Mouse (Mus musculus): ENCODE data around the gene Ctnnd2.

The Ctnnd2 gene

DNA sequence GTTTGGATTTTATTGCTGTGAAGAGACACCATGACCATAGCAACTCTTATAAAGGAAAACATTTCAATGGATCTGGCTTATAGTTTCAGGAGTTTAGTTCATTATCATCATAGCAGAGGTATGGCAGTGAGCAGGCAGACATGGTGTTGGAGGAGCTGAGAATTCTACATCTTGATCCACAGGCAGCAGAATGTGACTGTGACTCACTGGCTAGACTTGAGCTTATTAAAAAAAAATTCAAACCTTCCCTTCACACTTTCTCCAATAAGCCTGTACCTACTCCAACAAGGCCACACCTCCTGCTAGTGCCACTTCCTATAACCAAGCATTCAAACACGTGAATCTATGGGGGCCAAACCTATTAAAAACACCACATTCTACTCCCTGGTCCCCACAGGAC is 703.1 kb downstream of the Ctnnd2 start:
- no peak for DNase-seq (ENCODE audit: low spot score in 2 of 2)

DNA sequence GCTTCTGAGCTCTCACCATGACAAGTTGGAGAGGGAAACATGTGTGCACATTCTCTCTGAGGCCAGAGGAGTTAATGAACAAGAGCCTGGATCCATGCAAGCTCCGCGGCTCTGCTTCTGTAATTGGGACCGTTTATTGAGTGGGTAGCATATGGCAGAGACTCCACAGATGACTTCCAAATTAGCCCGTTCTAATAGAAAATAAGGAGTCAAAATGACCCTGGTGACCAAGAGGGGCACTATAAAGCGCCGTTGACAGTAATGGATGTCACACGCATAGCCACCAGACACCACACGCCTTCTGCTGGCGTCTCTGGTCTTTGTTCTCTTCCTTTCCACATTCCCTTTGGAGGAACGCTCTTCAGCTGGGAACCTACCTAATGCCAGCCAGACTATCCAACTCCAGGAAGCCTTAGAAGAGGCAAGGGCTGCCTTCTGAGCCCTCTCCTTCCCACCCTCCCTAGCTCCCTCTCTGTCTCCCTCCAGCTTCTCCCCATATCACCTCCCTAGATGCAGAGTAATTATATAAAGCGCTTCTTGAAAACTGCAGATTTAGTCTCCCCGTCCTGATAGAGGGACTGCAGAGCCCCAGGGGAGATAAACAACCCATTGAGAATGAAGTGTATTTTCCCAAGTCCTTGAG is 712.4 kb downstream of the Ctnnd2 start:
- no peak for DNase-seq (ENCODE audit: low spot score in 2 of 2)

DNA sequence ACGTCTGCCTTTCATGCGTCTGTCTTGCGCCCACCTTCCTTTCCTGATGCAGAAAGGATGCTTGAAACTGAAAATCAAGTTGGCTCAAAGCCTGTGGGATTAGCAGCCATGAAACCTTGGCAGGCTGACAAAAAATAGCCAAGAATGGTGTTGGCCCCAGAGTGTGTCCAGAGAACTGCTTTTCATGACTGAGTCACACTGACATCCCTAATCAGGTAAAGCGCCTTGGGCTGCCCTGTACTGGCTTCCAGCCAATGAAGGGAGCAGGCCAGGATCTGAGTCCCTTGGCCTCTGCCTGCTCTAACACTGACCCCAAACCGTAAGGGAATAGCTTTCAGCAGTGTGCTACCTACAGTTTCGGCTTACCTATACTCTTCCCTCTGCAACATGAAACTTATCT is 713.0 kb downstream of the Ctnnd2 start:
- no peak for DNase-seq (ENCODE audit: low spot score in 2 of 2)

DNA sequence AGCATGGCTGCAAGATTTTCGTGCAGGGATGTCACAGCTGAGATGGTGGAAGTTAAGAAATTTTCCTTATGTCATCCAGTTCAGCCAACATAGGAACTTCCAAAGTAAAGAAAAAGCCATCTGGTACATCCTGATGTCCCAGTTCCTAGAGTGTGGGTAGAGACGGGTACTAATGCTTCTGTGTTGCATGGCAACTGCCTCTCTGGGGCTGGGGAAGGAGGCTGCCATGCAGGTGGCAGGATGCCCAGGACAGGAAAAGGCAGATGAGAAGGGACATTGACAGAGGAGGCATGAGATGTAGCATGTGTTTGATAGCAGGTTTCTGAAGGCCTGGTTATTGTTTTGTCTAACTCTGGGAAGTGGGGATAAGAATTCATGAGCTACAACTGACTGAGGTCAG is 715.2 kb downstream of the Ctnnd2 start:
- DNase-seq (ENCODE audit: low spot score in 2 of 2): no peak

DNA sequence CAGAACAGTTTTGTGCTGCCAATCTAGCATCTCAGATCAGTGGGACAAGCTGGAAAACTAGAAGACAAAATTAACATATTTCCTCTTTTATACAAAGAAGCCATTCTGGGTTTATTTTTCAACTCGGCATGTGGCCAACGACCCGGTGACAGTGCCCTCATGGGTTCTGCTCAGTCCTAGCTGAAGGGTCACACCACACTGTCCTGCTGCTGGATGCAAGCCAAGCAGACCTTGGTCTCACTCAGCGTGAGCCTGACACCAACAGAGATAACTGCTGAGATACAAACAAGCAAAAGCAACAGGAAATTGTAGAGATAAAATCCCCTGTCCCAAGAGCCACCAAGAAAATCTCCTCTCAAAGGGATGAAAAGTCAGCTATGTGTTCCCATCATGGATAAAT is 719.6 kb downstream of the Ctnnd2 start:
- DNase-seq (ENCODE audit: low spot score in 2 of 2): no peak

DNA sequence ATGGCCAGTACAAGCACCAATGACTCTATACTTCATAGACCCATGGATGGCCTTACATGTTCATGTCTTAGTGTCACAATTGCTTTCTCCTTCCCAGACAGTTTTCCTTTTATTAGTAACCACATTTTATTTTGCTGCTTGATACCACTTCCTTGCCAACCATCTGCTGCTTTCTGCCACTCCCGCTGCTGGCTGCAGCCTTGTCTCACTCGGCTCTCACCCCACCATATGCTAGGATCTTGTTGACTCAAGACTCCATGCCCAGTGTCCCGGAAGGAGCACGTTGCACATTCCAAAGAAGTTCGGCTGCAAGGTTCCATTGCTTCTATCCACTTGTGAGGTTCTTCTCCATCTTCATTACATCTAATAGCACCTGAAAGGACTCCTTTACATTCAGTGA is 722.7 kb downstream of the Ctnnd2 start:
- no peak for DNase-seq (ENCODE audit: low spot score in 2 of 2)

DNA sequence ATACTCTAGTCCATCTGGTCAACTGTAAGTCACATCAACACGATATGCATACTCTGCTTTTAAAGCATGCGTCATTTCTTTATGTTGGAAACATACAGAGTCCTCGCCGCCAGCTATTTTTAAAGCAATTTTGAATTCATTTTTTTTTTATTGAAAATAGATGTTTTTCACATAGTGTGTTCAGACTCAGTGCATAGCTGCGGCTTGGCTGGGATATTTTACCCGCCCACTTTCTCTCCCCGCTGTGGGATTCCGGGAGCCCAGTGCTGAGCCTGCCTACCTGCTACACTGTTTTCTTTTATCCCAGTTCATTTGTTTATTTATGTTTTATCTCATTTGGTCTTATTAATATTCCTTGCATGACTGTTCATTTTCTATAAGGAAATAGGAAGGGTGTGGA is 724.9 kb downstream of the Ctnnd2 start:
- no peak for DNase-seq (ENCODE audit: low spot score in 2 of 2)

DNA sequence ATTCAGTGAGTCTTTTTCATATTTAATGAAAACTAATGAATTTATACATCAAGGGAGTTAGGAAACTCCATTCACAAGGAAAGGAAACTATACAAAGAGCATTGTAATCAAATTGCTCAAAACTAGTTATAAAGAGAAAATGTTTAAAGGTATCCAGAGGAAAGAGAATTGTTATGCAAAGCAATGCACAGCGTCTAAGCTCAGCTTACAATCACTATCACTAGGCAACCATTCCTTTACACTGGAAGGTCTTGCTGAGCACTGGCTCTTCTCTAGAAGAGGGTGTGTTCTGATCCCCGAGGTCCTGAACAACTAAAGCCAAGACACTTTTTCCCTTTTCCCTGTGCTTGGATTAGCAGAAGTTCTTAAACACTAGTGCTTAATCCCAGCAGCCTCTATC is 735.6 kb downstream of the Ctnnd2 start:
- no peak for DNase-seq (ENCODE audit: low spot score in 2 of 2)

DNA sequence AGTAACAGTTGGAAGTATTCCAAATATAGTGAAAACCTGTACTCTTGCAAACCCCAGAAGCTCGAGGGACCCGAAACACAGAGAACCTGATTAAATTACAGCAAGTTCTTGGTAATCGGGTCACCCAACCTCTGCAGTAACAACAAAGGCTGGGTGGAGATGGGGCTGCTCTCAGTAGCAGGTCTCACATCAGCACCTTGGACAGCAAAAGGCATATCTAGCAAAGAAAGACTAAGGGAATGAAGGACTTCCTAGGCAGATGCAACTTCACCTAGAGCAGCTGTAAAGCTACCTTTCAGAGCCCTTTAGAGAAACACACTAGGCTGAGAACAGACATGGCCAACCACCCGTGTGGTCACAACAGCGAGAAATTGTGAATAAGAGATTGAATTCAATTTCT is 741.0 kb downstream of the Ctnnd2 start:
- no peak for DNase-seq (ENCODE audit: low spot score in 2 of 2)

DNA sequence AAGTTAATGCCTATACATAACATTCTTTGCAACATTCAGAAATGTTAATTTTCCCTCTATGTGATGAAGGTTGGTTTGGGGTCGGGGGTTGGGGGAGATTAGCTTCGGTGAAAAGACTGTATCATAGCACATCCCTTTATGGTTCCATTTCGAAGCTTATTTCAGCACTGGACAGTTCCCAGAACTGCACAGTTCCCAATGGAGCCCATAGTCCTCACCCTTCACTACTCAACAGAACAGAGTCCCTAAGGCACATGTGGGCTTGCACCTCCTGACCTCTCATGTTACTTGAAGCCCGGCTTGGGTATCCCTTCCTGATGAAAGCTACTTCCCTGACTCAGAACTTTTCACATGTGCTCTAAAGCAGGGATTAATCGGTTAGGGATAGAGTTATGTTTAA is 753.4 kb downstream of the Ctnnd2 start:
- DNase-seq (ENCODE audit: low spot score in 2 of 2): no peak

DNA sequence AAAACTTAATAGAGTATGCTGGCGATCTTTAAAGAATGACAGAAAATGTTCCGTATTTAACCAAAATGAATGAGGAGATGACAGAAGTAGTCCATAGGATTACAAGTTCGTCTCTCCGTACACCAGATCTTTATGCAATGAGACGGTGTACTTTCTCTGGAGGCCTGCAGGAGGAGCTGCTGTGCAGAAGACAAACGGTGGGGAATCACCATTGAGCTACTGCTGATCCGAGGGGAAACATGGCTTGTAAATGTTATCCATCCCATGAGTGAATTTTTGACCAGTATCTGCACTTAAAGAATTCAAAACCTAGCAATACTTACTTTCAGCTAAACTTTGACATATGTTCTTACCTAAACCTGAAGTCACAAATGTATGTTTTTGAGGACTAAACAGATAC is 755.2 kb downstream of the Ctnnd2 start:
- no peak for DNase-seq (ENCODE audit: low spot score in 2 of 2)

DNA sequence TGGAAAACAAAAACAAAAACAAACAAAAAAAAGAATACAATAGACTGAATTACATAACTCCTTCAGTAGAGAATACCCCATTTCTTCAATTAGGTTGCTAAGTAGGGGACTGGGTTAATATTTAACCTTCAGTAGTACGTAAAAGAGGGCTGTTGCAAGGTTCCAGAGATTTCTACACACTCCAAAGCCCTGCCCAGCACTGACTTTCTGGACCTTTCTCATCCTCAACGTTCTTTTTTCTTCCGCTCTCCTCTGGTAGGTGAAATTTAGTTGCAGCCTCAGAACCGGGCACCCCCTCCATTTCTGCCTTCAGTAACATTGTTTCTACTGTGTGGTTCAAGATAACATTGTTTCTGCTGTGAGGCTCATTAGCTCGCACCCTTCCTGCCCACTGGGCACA is 759.5 kb downstream of the Ctnnd2 start:
- no peak for DNase-seq (ENCODE audit: low spot score in 2 of 2)

DNA sequence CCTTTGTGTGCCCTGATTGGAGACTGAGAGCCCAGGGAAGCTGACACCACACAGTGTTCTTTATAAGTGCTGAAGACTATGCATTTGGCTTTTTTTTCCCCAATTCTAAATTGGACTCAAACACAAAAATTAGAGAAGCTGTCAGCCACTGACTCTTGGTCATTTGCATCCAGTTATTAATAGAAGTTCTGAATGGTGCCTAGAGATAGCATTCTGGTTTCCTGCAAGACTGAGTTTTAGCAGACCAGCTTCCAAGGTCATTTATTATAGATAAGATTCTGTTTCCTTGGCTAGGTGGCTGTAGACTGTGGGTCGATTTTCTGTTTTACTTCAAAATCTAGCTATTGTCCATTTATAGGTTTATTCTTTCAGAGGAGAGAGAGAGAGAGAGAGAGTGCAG is 773.5 kb downstream of the Ctnnd2 start:
- no peak for DNase-seq (ENCODE audit: low spot score in 2 of 2)

DNA sequence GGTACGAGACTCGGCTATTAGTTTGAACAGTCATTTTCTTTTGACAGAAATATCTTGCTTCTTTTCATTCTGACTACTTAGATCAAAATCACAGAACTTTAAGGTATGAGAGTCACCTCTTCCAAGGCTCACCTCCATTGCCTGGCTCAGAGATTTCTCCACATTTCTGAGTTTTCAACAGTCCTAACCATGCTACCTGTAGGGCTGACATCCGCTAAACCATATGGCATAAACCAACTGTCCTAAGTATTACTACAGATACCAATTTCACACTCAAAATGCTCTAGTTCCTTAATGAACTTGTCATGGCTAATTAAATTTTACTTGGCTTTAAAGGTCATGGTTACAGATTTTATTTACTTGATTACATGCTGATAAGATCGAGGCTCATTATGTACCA is 786.1 kb downstream of the Ctnnd2 start:
- no peak for DNase-seq (ENCODE audit: low spot score in 2 of 2)

DNA sequence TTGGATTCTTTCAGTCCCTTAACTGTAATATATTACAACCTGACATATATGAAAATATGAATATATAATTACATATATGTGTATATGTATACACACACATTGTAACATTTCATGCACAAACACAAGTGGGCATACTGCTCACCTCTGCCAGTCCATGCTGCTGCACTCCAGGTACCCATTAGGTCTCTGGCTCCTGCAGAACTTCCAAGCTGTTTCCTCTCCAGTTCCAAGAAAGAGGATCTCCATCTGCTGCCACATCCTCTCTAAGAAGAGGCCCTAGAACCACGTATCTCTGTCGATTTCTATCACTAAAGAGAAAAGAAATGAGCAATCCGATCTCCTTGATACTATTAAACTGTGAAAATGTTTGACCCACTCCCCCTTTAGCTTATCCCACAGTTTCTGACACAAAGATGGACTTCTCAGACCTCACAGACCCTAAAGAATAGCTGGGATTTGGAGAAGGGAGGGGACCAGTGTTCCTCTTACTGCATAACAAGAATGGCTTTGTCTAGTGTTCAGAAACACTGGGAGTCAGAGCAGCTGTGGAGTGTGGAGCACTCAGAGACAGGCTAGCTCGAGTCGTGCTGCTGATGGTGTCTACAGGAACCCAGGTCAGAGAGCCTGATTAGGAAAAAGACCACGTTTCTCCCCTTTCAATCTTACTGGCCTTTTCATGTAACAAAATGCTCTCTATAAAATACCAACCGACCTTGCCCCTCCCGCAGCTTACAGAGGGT is 790.2 kb downstream of the Ctnnd2 start:
- DNase-seq (ENCODE audit: low spot score in 2 of 2): no peak

DNA sequence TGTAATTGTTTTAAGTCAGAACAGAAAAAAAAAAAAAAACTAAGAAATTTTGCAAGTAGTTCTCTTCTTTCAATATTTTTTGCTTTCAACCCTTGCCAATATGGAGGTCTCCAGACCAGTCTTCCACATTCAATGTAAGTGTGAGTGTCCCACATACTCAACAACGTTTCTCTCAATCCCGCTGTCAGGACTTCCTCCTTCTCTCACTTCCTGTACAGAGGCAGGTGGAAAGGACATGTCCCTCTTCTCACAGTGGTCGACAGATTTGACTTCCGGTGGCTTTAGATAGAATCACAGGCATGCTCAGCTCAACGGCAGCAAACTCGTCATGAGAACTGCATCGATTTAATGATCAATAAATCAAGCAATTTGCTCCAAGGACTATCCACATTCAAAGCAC is 791.7 kb downstream of the Ctnnd2 start:
- no peak for DNase-seq (ENCODE audit: low spot score in 2 of 2)

DNA sequence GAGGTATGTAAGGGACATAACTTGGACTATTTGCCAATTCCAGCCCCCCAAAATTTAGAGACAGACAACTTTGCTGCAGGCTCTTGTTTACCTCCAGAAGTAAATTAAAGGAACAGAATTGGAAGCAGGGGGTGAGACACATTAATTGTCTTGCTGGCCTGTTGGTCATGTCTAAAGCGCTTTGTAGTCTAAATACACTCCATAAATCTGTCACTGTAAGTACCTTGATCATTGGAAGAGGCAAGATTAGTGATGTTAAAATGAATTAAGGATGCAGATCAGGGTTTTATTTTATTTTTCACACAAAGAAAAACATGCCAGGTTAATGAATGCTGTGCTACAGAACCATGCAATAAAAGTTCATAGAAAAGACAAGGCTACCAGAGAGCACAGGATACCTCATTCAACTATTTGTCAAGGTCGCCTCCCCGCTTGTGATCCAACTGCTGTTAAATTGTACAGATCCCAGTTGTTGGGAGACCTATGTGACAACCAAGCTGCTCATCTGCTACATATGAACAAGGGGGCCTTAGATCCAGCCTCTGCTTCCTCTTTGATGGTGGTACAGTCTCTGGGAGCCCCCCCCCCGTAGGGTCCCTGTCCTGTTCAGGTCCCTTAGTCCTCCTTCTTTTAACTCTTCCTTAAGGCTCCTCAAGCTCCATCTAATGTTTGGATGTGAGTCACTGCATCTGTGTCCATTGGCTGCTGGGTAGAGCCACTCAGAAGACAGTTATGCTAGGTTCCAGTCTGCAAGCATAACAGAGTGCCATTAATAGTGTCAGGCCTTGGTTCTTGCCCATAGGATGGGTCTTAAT is 792.7 kb downstream of the Ctnnd2 start:
- no peak for DNase-seq (ENCODE audit: low spot score in 2 of 2)

DNA sequence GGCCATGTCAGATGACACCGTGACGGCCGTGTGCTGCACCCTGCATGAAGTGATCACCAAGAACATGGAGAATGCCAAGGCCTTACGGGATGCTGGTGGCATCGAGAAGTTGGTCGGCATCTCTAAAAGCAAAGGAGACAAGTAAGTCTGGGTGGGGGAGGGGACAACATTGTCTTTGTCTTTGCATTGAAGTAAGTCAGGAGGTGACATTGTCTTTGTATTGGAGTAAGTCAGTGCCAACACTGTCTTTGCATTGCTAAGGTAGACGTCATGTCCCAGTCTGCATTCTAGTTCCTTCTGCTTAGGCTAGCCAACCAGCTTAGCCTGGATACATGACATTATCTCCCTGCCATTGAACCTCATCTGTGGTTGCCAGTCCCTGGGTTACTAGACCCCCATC is 794.4 kb downstream of the Ctnnd2 start:
- no peak for DNase-seq (ENCODE audit: low spot score in 2 of 2)

DNA sequence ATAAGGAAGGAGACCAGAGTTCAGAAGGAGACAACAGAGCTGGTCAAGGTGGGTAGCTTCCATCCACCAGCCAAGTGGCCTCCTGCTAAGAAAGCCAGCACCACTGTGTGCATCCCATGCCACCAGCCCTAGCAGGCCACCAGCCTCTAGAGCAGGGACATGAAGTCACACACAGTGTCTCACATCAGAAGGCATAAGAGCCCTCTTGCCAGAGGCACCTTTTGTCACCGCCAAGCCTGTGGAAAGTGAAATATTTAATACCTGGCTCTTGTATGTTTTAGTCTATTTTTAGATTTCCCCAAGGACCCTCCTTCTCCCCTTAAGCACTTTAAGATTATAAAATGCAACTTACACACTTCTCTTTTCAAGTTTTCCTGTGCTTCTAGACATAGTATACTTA is 802.0 kb downstream of the Ctnnd2 start:
- no peak for DNase-seq (ENCODE audit: low spot score in 2 of 2)

DNA sequence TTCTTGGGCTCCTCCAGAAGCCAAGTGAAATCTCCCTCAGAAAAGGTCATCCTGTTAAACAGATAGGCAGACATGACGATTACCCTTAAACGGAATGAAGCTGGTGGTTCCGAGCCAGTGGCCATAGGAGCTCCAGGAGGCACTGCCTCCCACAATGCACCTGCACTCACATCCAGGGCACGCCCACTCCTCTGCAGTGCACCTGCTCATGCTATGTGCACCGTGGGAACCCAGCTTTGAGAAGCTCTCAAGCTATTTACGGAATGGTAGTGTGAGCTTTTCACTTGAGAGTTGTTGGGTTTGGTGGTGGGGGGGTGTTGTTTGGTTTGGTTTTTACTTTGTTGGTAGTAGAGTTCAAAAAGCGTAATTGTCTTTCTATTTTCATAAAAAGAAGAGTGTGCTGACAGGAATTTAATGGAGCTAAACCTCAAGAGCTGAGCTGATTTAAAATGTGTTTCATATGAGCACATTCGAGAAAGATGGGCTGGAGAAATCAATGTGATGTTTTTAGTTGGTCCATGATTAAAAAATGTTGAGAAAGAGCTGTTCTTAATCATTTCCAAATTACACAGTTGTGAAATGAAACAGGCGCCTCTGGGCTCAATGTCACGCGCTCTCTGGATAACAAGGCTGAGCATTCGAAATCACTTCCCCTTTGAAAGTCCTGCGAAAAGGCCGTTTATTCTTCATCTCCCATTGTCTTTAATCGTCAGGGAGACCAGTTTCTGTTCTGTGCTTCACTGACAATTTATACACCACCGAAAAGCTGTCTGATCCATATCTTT is 802.8 kb downstream of the Ctnnd2 start:
- DNase-seq (ENCODE audit: low spot score in 2 of 2): no peak

DNA sequence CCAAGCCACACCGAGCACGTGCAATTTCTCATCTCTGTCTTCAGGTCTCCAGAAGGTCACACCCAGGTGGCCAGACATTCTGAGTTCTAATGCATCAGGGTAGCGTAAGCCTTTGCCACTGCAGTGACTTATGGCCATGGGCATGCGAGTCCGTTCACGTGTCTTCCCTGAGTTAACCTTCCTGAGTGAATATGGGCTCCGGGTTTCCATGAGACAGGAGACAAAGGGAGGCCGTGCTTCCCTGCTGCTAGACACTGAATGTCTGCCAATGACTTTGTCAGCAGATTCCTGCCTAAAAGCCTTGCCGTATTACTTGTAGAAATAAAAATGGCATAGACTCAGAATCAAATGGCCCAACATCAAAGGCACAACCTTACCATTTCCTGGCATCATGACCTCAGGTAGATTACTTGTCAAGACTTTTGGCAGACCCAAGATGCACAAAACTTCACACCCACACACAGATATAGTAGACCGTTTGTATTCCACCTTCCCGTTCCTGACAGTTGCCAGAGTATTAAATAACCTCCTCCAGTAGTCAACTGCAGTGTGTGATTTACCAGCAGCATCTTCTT is 804.9 kb downstream of the Ctnnd2 start:
- DNase-seq (ENCODE audit: low spot score in 2 of 2): no peak

DNA sequence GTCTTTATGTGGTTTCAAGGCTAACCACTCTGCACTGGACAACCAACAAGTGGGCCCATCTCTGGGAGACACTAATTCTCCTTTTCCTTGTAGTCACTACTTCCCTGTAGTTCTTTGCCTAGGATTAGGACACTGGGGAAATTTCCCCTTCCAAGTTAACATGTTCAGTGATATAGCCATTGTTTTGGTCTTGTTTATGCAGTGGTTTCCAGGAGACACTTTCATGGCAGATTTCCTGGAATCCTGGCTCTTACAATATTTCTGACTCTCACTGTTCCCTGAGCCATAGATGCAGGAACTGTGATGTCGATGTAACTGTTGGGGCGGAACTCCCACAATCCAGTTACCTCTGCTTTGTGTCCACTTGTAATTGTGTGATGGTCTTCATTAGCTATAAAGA is 814.5 kb downstream of the Ctnnd2 start:
- no peak for DNase-seq (ENCODE audit: low spot score in 2 of 2)

Data from natural killer cell, adult 2 months (primary cell).